Comparison of ENCODE assay signal across 12 mouse cellular contexts in genomic region chr13:63548571-63548970, GRCm38 (mm10). TPM values are rescaled to one million over a fixed set of nuclear protein-coding genes. Genes with fewer than 3 reads are reported as not detected.
DNase-seq lines count a peak whose midpoint lies in the region; ATAC-seq lines count a peak whose summit lies in the region.
"Had no signal": no experiment of that assay in that cellular context is flagged by ENCODE, and none has a peak within 500 bp of the region (broad histone marks: within the 10 kb centered on the region; RNA-seq: fewer than 3 reads in every experiment).

No protein-coding gene starts in this region.

- H3K27ac ChIP-seq in hindbrain, embryonic 15.5 days (replicated peaks), result peak overlapping the region; percentile 67
- H3K27ac ChIP-seq in hindbrain, embryonic 11.5 days (ENCODE audit: low read depth, low read length), result no peak overlapping the region
- H3K27ac ChIP-seq in lung, embryonic 16.5 days (ENCODE audit: low read length), result peak overlapping the region; percentile 66; the same call in 1 of the 2 replicates
- H3K27ac ChIP-seq: limb, embryonic 13.5 days had no signal

- no peaks in the 10 kb centered on the region for H3K9me3 ChIP-seq in hindbrain, embryonic 15.5 days
- H3K9me3 ChIP-seq in hindbrain, embryonic 11.5 days (ENCODE audit: control insufficient read depth, low read length), result no peaks in the 10 kb centered on the region
- H3K9me3 ChIP-seq in lung, embryonic 16.5 days (ENCODE audit: control insufficient read depth, low read length), result no peaks in the 10 kb centered on the region
- H3K9me3 ChIP-seq: G1E; limb, embryonic 13.5 days had no signal

- ATAC-seq in hindbrain, embryonic 15.5 days (ENCODE audit: low FRiP score, low read depth), result no peak
- ATAC-seq in hindbrain, embryonic 11.5 days (ENCODE audit: low FRiP score), result no peak
- ATAC-seq in CD4-positive, CD25-positive, alpha-beta regulatory T cell, adult 4 months, result peak; percentile 16
- ATAC-seq in lung, embryonic 16.5 days (ENCODE audit: low read depth), result no peak

- 70% methylated on average over 4 of the region's 4 CpGs for WGBS in hindbrain, embryonic 15.5 days
- 94% methylated on average over 4 of the region's 4 CpGs for WGBS in hindbrain, embryonic 11.5 days
- 52% methylated on average over 4 of the region's 4 CpGs for WGBS in lung, embryonic 16.5 days

- no peak overlapping the region for H3K4me3 ChIP-seq in hindbrain, embryonic 15.5 days
- no peak overlapping the region for H3K4me3 ChIP-seq in hindbrain, embryonic 11.5 days (ENCODE audit: low read depth, low read length)
- no peak overlapping the region for H3K4me3 ChIP-seq in lung, embryonic 16.5 days (ENCODE audit: low read length)
- H3K4me3 ChIP-seq: limb, embryonic 13.5 days had no signal

- H3K27me3 ChIP-seq in hindbrain, embryonic 15.5 days, result no peaks in the 10 kb centered on the region
- no peaks in the 10 kb centered on the region for H3K27me3 ChIP-seq in hindbrain, embryonic 11.5 days (ENCODE audit: control insufficient read depth, insufficient read depth, low read length)
- H3K27me3 ChIP-seq in lung, embryonic 16.5 days (ENCODE audit: control insufficient read depth, insufficient read depth, low read depth, low read length), result no peaks in the 10 kb centered on the region
- H3K27me3 ChIP-seq: limb, embryonic 13.5 days had no signal

- DNase-seq in hindbrain, embryonic 11.5 days (ENCODE audit: low spot score), result no peak
- DNase-seq in cerebellum, adult 11-12 months, result peak; percentile 97
- no peak for DNase-seq in layer of hippocampus, postnatal 10 days (ENCODE audit: low spot score in 2 of 2)
- no peak for DNase-seq in embryo, embryonic 10 days (ENCODE audit: low spot score)
- DNase-seq: kidney, postnatal 36 days; right cerebral cortex, postnatal 14 days; thymus, postnatal 4 days had no signal

- H3K4me2 ChIP-seq in hindbrain, embryonic 15.5 days, result no peak overlapping the region
- no peak overlapping the region for H3K4me2 ChIP-seq in hindbrain, embryonic 11.5 days (replicated peaks; ENCODE audit: low read depth, low read length)
- H3K4me2 ChIP-seq in lung, embryonic 16.5 days (ENCODE audit: low read depth, low read length), result no peak overlapping the region
- H3K4me2 ChIP-seq: limb, embryonic 13.5 days had no signal

- H3K36me3 ChIP-seq in hindbrain, embryonic 15.5 days, result no peaks in the 10 kb centered on the region
- no peaks in the 10 kb centered on the region for H3K36me3 ChIP-seq in hindbrain, embryonic 11.5 days (ENCODE audit: control insufficient read depth, insufficient read depth, low read length)
- peaks cover 16% of the 10 kb centered on the region for H3K36me3 ChIP-seq in lung, embryonic 16.5 days (ENCODE audit: control insufficient read depth, insufficient read depth, low read length)

- H3K9ac ChIP-seq in hindbrain, embryonic 15.5 days, result no peak overlapping the region
- no peak overlapping the region for H3K9ac ChIP-seq in hindbrain, embryonic 11.5 days (ENCODE audit: low read depth, low read length)
- H3K9ac ChIP-seq in lung, embryonic 16.5 days (ENCODE audit: low read length), result peak overlapping the region; percentile 3; the same call in 1 of the 2 replicates
- H3K9ac ChIP-seq: limb, embryonic 13.5 days had no signal

- H3K4me1 ChIP-seq in hindbrain, embryonic 15.5 days (replicated peaks), result peaks cover 51% of the 10 kb centered on the region
- H3K4me1 ChIP-seq in hindbrain, embryonic 11.5 days (replicated peaks; ENCODE audit: control insufficient read depth, insufficient read depth, low read length), result peaks cover 14% of the 10 kb centered on the region
- H3K4me1 ChIP-seq in lung, embryonic 16.5 days (replicated peaks; ENCODE audit: control insufficient read depth, insufficient read depth, low read length), result peaks cover 68% of the 10 kb centered on the region

RNA-seq across cellular contexts. Expression of gene Ptch1, which starts 24.8 kb away (rescaled TPM):
- polyA plus RNA-seq in hindbrain, embryonic 15.5 days (2015; fragmentation: Nextera tagmentation; extraction: Ambion mirVana), result 16.3 and 16.6 TPM in 2 replicates
- 19.5 and 28.4 TPM in 2 replicates for polyA plus RNA-seq in hindbrain, embryonic 11.5 days (2014; fragmentation: Nextera tagmentation; extraction: Ambion mirVana)
- 10 to 100 TPM; 13.6 to 15.9 TPM for polyA plus RNA-seq in CD4-positive, CD25-positive, alpha-beta regulatory T cell, adult 4 months (2017; shearing (Covaris generic))
- 33.4 and 34.2 TPM in 2 replicates for polyA plus RNA-seq in lung, embryonic 16.5 days (2015; fragmentation: Nextera tagmentation; extraction: Ambion mirVana)
- total RNA-seq in layer of hippocampus, postnatal 10 days (2021), result 10 to 100 TPM; 31.3 to 39.1 TPM

RNA-seq across cellular contexts. Expression of gene Fancc, which starts 51.5 kb away (rescaled TPM):
- polyA plus RNA-seq in hindbrain, embryonic 15.5 days (2015; fragmentation: Nextera tagmentation; extraction: Ambion mirVana), result 15.5 and 17.6 TPM in 2 replicates
- polyA plus RNA-seq in hindbrain, embryonic 11.5 days (2014; fragmentation: Nextera tagmentation; extraction: Ambion mirVana), result 19.7 and 26.1 TPM in 2 replicates
- 10 to 100 TPM; 21.9 to 23.4 TPM for polyA plus RNA-seq in CD4-positive, CD25-positive, alpha-beta regulatory T cell, adult 4 months (2017; shearing (Covaris generic))
- polyA plus RNA-seq in lung, embryonic 16.5 days (2015; fragmentation: Nextera tagmentation; extraction: Ambion mirVana), result 26.7 and 27.8 TPM in 2 replicates
- total RNA-seq in layer of hippocampus, postnatal 10 days (2021), result 1 to 10 TPM; 9.1 to 9.7 TPM
